ENCODE assay signal across 27 mouse cellular contexts in genomic region chr5:30444327-30444895, GRCm38 (mm10). TPM values are rescaled to one million over a fixed set of nuclear protein-coding genes. Genes with fewer than 3 reads are reported as not detected.
"Had no signal": no experiment of that assay in that cellular context is flagged by ENCODE, and none has a peak within 500 bp of the region (broad histone marks: within the 10 kb centered on the region; RNA-seq: fewer than 3 reads in every experiment).

No protein-coding gene starts in this region.

- H3K4me3 ChIP-seq: layer of hippocampus, adult 2 months; left cerebral cortex, adult 2 months; liver, embryonic 13.5 days had no signal

- H3K36me3 ChIP-seq: liver, embryonic 13.5 days had no signal

- H3K9ac ChIP-seq: liver, embryonic 13.5 days had no signal

- H3K4me2 ChIP-seq: liver, embryonic 13.5 days had no signal

- H3K27me3 ChIP-seq: liver, embryonic 13.5 days had no signal

- H3K9me3 ChIP-seq: liver, embryonic 13.5 days had no signal

- H3K4me1 ChIP-seq: liver, embryonic 13.5 days had no signal

- DNase-seq: kidney, adult 18-20 months; kidney, adult 9 months; kidney, postnatal 14 days; layer of hippocampus, postnatal 36 days; liver, embryonic 13.5 days; lung, adult 2 months; lung, postnatal 14 days; midbrain, embryonic 14.5 days; retina, postnatal 1 day; thymus, adult 18-20 months; thymus, postnatal 36 days had no signal

- H3K27ac ChIP-seq: layer of hippocampus, adult 2 months; left cerebral cortex, adult 2 months; liver, embryonic 13.5 days had no signal

RNA-seq across cellular contexts. Expression of gene Otof, which starts 17.3 kb away (rescaled TPM):
- total RNA-seq: liver, adult 2 months; neutrophil, adult 5-6 weeks had no signal
- polyA plus RNA-seq: limb, embryonic 11.5 days; liver, embryonic 16.5 days had no signal

RNA-seq across cellular contexts. Expression of gene 1700001C02Rik, which starts 21.4 kb away (rescaled TPM):
- total RNA-seq: layer of hippocampus, postnatal 36 days; left cerebral cortex, adult 2 months; left cerebral cortex, postnatal 10 days; left cerebral cortex, postnatal 36 days; liver, adult 2 months; megakaryocyte progenitor cell, adult 5-6 weeks; megakaryocyte-erythroid progenitor cell, adult 5-6 weeks; neutrophil, adult 5-6 weeks had no signal
- polyA plus RNA-seq: kidney, embryonic 16.5 days; large intestine, adult 2 months; limb, embryonic 11.5 days; limb, embryonic 14.5 days; liver, adult 2 months; liver, embryonic 13.5 days; liver, embryonic 16.5 days; small intestine, adult 2 months; spleen, adult 2 months; stomach, embryonic 16.5 days had no signal
